Mouse (Mus musculus) B cell, adult 67 days (primary cell): ENCODE data around the gene Vil1. TPM values are rescaled to one million over a fixed set of nuclear protein-coding genes. Genes with fewer than 3 reads are reported as not detected.

Experiments
- total RNA-seq, 2 experiments: library from RNA; stranded (reverse); gene quantifications; 4 replicates each; pipeline ENCODE4 v1.2.4; 2023

The Vil1 gene
- not detected for total RNA-seq

GRCm38 (mm10) chr1:74408589-74409504 lies at the start of gene Vil1:
TSS of gene Vil1 (plus strand) at chr1:74409376.

GRCm38 (mm10) chr1:74361812-74362211 lies 47.4 kb upstream of the Vil1 start, which contains the start of gene Catip:
TSS of gene Catip (plus strand) at chr1:74362108.

GRCm38 (mm10) chr1:74374980-74375379 lies 34.2 kb upstream of the Vil1 start, which contains the start of gene Slc11a1:
TSS of gene Slc11a1 (plus strand) at chr1:74375195.

GRCm38 (mm10) chr1:74390924-74391748 lies 18.0 kb upstream of the Vil1 start, which contains the start of gene Ctdsp1:
TSS of gene Ctdsp1 (plus strand) at chr1:74391509.

Other genes with a start within 250 kb of the Vil1 start
- not detected for gene Cxcr1, start 214.7 kb upstream of the Vil1 start, total RNA-seq
- 100 to 1,000 TPM; 427 to 429 TPM for gene Arpc2, start 173.3 kb upstream of the Vil1 start, total RNA-seq
- 1 to 10 TPM; 2.1 to 2.3 TPM for gene Gpbar1, start 130.8 kb upstream of the Vil1 start, total RNA-seq
- gene Aamp, start 124.6 kb upstream of the Vil1 start, total RNA-seq: 100 to 1,000 TPM; 120 to 124 TPM
- gene Pnkd, start 124.4 kb upstream of the Vil1 start, total RNA-seq: 10 to 100 TPM; 20.0 to 23.6 TPM
- gene Tmbim1, start 103.8 kb upstream of the Vil1 start, total RNA-seq: 1 to 10 TPM; 3.4 to 3.6 TPM
- not detected for gene Catip, start 47.3 kb upstream of the Vil1 start, total RNA-seq
- gene Slc11a1, start 34.2 kb upstream of the Vil1 start, total RNA-seq: 1 to 10 TPM in 1 of 2 experiments, under 1 TPM in 1; 0.24 to 3.8 TPM
- gene Ctdsp1, start 17.9 kb upstream of the Vil1 start, total RNA-seq: 100 to 1,000 TPM; 115 to 120 TPM
- gene Cnot9, start 96.7 kb downstream of the Vil1 start, total RNA-seq: 10 to 100 TPM; 28.8 to 31.2 TPM
- gene Plcd4, start 133.5 kb downstream of the Vil1 start, total RNA-seq: under 1 TPM; 0.29 to 0.80 TPM
- gene Usp37, start 134.9 kb downstream of the Vil1 start, total RNA-seq: 10 to 100 TPM; 27.2 to 37.4 TPM
- gene Zfp142, start 178.9 kb downstream of the Vil1 start, total RNA-seq: 10 to 100 TPM; 44.8 to 46.3 TPM
- gene Bcs1l, start 178.9 kb downstream of the Vil1 start, total RNA-seq: 10 to 100 TPM in 1 of 2 experiments, 1 to 10 TPM in 1; 9.2 to 12.7 TPM
- 10 to 100 TPM; 65.3 to 66.4 TPM for gene Rnf25, start 192.0 kb downstream of the Vil1 start, total RNA-seq
- gene Stk36, start 192.1 kb downstream of the Vil1 start, total RNA-seq: under 1 TPM in 1 of 2 experiments, not detected in 1; 0.75 TPM